Mouse (Mus musculus): ENCODE results near the gene Zfp26. TPM values are rescaled to one million over a fixed set of nuclear protein-coding genes. Genes with fewer than 3 reads are reported as not detected.

The Zfp26 gene
- polyA plus RNA-seq, 1 experiment from 2014 or later: 13.6 TPM

- H3K9ac ChIP-seq (replicated peaks): no peak overlapping the region
Observed at GRCm38 (mm10) chr9:20451493-20451892, 8.5 kb downstream of the Zfp26 start.

GRCm38 (mm10) chr9:20443183-20443783 is 16.7 kb downstream of the Zfp26 start:
- Histone ChIP-seq H3K4me3 (replicated peaks) (no peak overlapping the region), H3K9ac (replicated peaks) (no peak overlapping the region), H3K27me3 (replicated peaks) (no peaks in the 10 kb centered on the region), H3K4me2 (no peak overlapping the region), H3K27ac (replicated peaks) (no peak overlapping the region), H3K4me1 (no peaks in the 10 kb centered on the region), H3K36me3 (peaks cover 64% of the 10 kb centered on the region), H3K9me3 (replicated peaks) (no peaks in the 10 kb centered on the region; the same call in 1 of the 2 replicates)
- ATAC-seq (ENCODE audit: low FRiP score): no peak
- WGBS: 89% methylated on average over 4 of the region's 4 CpGs

More at GRCm38 (mm10) chr9:20451493-20451892, 8.5 kb downstream of the Zfp26 start:
- WGBS: 100% methylated on average over 1 of the region's 1 CpGs
- H3K27me3 ChIP-seq (replicated peaks): no peaks in the 10 kb centered on the region
- no peak overlapping the region for H3K4me2 ChIP-seq
- peaks cover 3% of the 10 kb centered on the region; the same call in 1 of the 2 replicates for H3K4me1 ChIP-seq
- no peaks in the 10 kb centered on the region for H3K9me3 ChIP-seq (replicated peaks)
- H3K36me3 ChIP-seq: peaks cover 37% of the 10 kb centered on the region
- no peak for ATAC-seq (ENCODE audit: low FRiP score)
- no peak overlapping the region for H3K4me3 ChIP-seq (replicated peaks)
- no peak overlapping the region for H3K27ac ChIP-seq (replicated peaks)

GRCm38 (mm10) chr9:20430004-20430403 is 30.0 kb downstream of the Zfp26 start:
- no peak overlapping the region for H3K27ac ChIP-seq (replicated peaks)
- no peaks in the 10 kb centered on the region for H3K4me1 ChIP-seq
- H3K36me3 ChIP-seq: peaks cover 5% of the 10 kb centered on the region
- H3K9me3 ChIP-seq (replicated peaks): no peaks in the 10 kb centered on the region
- no peak overlapping the region for H3K4me3 ChIP-seq (replicated peaks)
- H3K4me2 ChIP-seq: no peak overlapping the region
- no peak overlapping the region for H3K9ac ChIP-seq (replicated peaks)
- WGBS: 83% methylated on average over 3 of the region's 3 CpGs
- no peaks in the 10 kb centered on the region for H3K27me3 ChIP-seq (replicated peaks)
- no peak for ATAC-seq (ENCODE audit: low FRiP score)

GRCm38 (mm10) chr9:20411460-20411859 is 48.5 kb downstream of the Zfp26 start:
- ATAC-seq (ENCODE audit: low FRiP score): no peak
- no peak overlapping the region for H3K4me3 ChIP-seq (replicated peaks)
- no peaks in the 10 kb centered on the region for H3K4me1 ChIP-seq
- no peaks in the 10 kb centered on the region for H3K27me3 ChIP-seq (replicated peaks)
- WGBS: 8% methylated on average over 1 of the region's 1 CpGs
- H3K4me2 ChIP-seq: no peak overlapping the region
- H3K9me3 ChIP-seq (replicated peaks): no peaks in the 10 kb centered on the region
- H3K36me3 ChIP-seq: no peaks in the 10 kb centered on the region
- no peak overlapping the region for H3K27ac ChIP-seq (replicated peaks)
- H3K9ac ChIP-seq (replicated peaks): no peak overlapping the region

- Histone ChIP-seq H3K36me3 (no peaks in the 10 kb centered on the region), H3K9ac (replicated peaks) (no peak overlapping the region), H3K4me3 (replicated peaks) (no peak overlapping the region), H3K4me1 (no peaks in the 10 kb centered on the region), H3K9me3 (replicated peaks) (no peaks in the 10 kb centered on the region), H3K4me2 (no peak overlapping the region), H3K27ac (replicated peaks) (no peak overlapping the region), H3K27me3 (replicated peaks) (no peaks in the 10 kb centered on the region)
- 93% methylated on average over 2 of the region's 2 CpGs for WGBS
- no peak for ATAC-seq (ENCODE audit: low FRiP score)
Observed at GRCm38 (mm10) chr9:20409319-20409718, 50.6 kb downstream of the Zfp26 start.

- peaks cover 16% of the 10 kb centered on the region for H3K4me1 ChIP-seq
Observed at GRCm38 (mm10) chr9:20385343-20385703, 74.6 kb downstream of the Zfp26 start.

GRCm38 (mm10) chr9:20384532-20385342 is 75.2 kb downstream of the Zfp26 start, which contains the start of gene Zfp560:
Gene Zfp560, minus strand, starts transcription at chr9:20385177.
- H3K4me1 ChIP-seq: peaks cover 16% of the 10 kb centered on the region
- 4% methylated on average over 40 of the region's 40 CpGs for WGBS
- H3K27ac ChIP-seq (replicated peaks): peak within 1 kb of the TSS; percentile 85
- H3K9me3 ChIP-seq (replicated peaks): 0 out of 2 replicates have a peak, but pooled peaks cover 3% of the 10 kb centered on the region
- ATAC-seq (ENCODE audit: low FRiP score): peak; percentile 99
- H3K9ac ChIP-seq (replicated peaks): peak within 1 kb of the TSS; percentile 59
- no peaks in the 10 kb centered on the region for H3K36me3 ChIP-seq
- peak within 1 kb of the TSS; percentile 68 for H3K4me3 ChIP-seq (replicated peaks)
- H3K27me3 ChIP-seq (replicated peaks): no peaks in the 10 kb centered on the region
- H3K4me2 ChIP-seq: peak within 1 kb of the TSS; percentile 80

More at GRCm38 (mm10) chr9:20385343-20385703, 74.6 kb downstream of the Zfp26 start:
- H3K27ac ChIP-seq (replicated peaks): peak overlapping the region; percentile 85
- ATAC-seq (ENCODE audit: low FRiP score): peak; percentile 78
- 0 out of 2 replicates have a peak, but pooled peaks cover 3% of the 10 kb centered on the region for H3K9me3 ChIP-seq (replicated peaks)
- H3K9ac ChIP-seq (replicated peaks): peak overlapping the region; percentile 59
- peak overlapping the region; percentile 68 for H3K4me3 ChIP-seq (replicated peaks)
- no peaks in the 10 kb centered on the region for H3K36me3 ChIP-seq
- 17% methylated on average over 16 of the region's 16 CpGs for WGBS
- H3K27me3 ChIP-seq (replicated peaks): no peaks in the 10 kb centered on the region
- peak overlapping the region; percentile 80 for H3K4me2 ChIP-seq

- Histone ChIP-seq H3K27ac (replicated peaks) (no peak overlapping the region), H3K27me3 (replicated peaks) (no peaks in the 10 kb centered on the region), H3K9me3 (replicated peaks) (0 out of 2 replicates have a peak, but pooled peaks cover 3% of the 10 kb centered on the region), H3K4me1 (peaks cover 16% of the 10 kb centered on the region), H3K9ac (replicated peaks) (0 out of 2 replicates have a peak overlapping the region, but pooled peaks have one; percentile 59), H3K36me3 (no peaks in the 10 kb centered on the region), H3K4me2 (peak overlapping the region; percentile 80), H3K4me3 (replicated peaks) (peak overlapping the region; percentile 68)
- no peak for ATAC-seq (ENCODE audit: low FRiP score)
- 91% methylated on average over 7 of the region's 7 CpGs for WGBS
Observed at GRCm38 (mm10) chr9:20383659-20384058, 76.3 kb downstream of the Zfp26 start.

Other genes with a start within 250 kb of the Zfp26 start
- gene Olfr871, start 248.0 kb downstream of the Zfp26 start, polyA plus RNA-seq (2015; fragmentation: Nextera tagmentation; extraction: Ambion mirVana): not detected in 2 replicates
- gene Olfr872, start 223.0 kb downstream of the Zfp26 start, polyA plus RNA-seq (2015; fragmentation: Nextera tagmentation; extraction: Ambion mirVana): not detected in 2 replicates
- gene Olfr39, start 177.8 kb downstream of the Zfp26 start, polyA plus RNA-seq (2015; fragmentation: Nextera tagmentation; extraction: Ambion mirVana): not detected in 2 replicates
- gene Olfr873, start 161.6 kb downstream of the Zfp26 start, polyA plus RNA-seq (2015; fragmentation: Nextera tagmentation; extraction: Ambion mirVana): not detected in 2 replicates
- 0.09 TPM in 1 of 2 replicates, not detected in the other for gene Olfr18, start 124.1 kb downstream of the Zfp26 start, polyA plus RNA-seq (2015; fragmentation: Nextera tagmentation; extraction: Ambion mirVana)
- 33.5 and 37.9 TPM in 2 replicates for gene Zfp560, start 75.0 kb downstream of the Zfp26 start, polyA plus RNA-seq (2015; fragmentation: Nextera tagmentation; extraction: Ambion mirVana)
- gene Zfp426, start 32.6 kb upstream of the Zfp26 start, polyA plus RNA-seq (2015; fragmentation: Nextera tagmentation; extraction: Ambion mirVana): 30.3 and 32.7 TPM in 2 replicates
- 82.9 and 91.7 TPM in 2 replicates for gene Zfp266, start 61.3 kb upstream of the Zfp26 start, polyA plus RNA-seq (2015; fragmentation: Nextera tagmentation; extraction: Ambion mirVana)
- 38.6 and 44.8 TPM in 2 replicates for gene Zfp846, start 121.1 kb upstream of the Zfp26 start, polyA plus RNA-seq (2015; fragmentation: Nextera tagmentation; extraction: Ambion mirVana)
- 463 and 500 TPM in 2 replicates for gene Ubl5, start 182.7 kb upstream of the Zfp26 start, polyA plus RNA-seq (2015; fragmentation: Nextera tagmentation; extraction: Ambion mirVana)
- gene Fbxl12, start 184.6 kb upstream of the Zfp26 start, polyA plus RNA-seq (2015; fragmentation: Nextera tagmentation; extraction: Ambion mirVana): 13.0 and 20.6 TPM in 2 replicates
- 69.6 and 71.6 TPM in 2 replicates for gene Pin1, start 191.9 kb upstream of the Zfp26 start, polyA plus RNA-seq (2015; fragmentation: Nextera tagmentation; extraction: Ambion mirVana)